Mouse (Mus musculus): ENCODE results near the gene Sox6.

DNA sequence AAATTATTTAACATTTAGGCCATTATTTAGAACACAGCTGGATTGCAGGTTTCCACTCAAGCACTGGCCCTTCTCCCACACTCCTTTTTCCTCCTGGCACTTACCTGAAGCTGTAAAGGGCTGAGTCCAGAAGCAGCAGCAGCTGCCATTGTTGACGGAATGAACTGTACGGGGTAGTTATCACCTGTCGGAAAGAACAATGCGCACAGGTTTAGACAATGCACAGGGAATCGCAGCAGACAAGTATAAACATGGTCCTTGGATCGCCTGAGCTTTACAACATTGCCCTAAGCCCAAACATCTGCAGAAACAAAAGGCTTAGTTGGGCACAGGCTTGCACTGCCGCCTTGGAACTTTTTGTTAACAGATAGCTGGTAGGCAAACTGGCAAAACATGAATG is 458.1 kb downstream of the Sox6 start:
- TF ChIP-seq MAFK (IDR thresholded peaks at IDR 0.05; ENCODE audit: insufficient read depth, low read depth, low read length) (no peak), CHD2 (IDR thresholded peaks at IDR 0.05; ENCODE audit: low read depth, low read length) (no peak), ZNF384 (IDR thresholded peaks at IDR 0.05; ENCODE audit: low read depth, low read length) (no peak), HCFC1 (IDR thresholded peaks at IDR 0.05; ENCODE audit: borderline replicate concordance, insufficient read depth, low read length) (no peak)
